Mouse (Mus musculus): ENCODE measurements at regions not wholly inside any gene's neighbourhood (a gene's known extent, or its start where the extent isn't known, plus 50 kb on each side); places are given as distances from the start of the nearest gene placed in this dataset.

DNA sequence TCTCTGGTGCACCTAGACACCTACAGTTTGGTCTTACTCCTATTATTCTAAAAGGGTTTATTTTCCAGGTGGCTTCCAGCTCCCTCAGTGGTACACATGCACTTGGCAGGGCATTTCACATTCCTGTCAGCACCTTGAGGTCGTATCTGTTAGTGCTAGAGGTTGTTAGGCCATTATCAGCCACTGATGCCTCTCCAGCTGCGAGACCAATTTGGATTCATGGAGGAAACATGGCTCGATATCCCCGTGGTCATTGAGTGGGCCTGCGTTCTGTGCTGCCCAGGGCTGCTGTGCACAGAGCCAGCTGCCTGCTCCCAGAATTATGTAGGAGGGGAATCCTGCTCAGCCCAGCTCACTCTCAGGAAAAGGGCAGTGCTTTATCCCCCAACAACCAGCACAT is 60.1 kb upstream of the Irx1 start:
- Histone ChIP-seq H3K4me2 (no peak overlapping the region), H3K27ac (no peak overlapping the region), H3K9ac (no peak overlapping the region), H3K4me1 (peaks cover 8% of the 10 kb centered on the region; the same call in 1 of the 2 replicates), H3K36me3 (no peaks in the 10 kb centered on the region), H3K9me3 (0 out of 2 replicates have a peak, but pooled peaks cover 2% of the 10 kb centered on the region), H3K27me3 (no peaks in the 10 kb centered on the region; the same call in 1 of the 2 replicates), H3K4me3 (no peak overlapping the region)
- ATAC-seq (ENCODE audit: insufficient number of reproducible peaks, insufficient read depth, low FRiP score, low TSS enrichment, low read depth), result no peak
- 64% methylated on average over 5 of the region's 5 CpGs for WGBS

DNA sequence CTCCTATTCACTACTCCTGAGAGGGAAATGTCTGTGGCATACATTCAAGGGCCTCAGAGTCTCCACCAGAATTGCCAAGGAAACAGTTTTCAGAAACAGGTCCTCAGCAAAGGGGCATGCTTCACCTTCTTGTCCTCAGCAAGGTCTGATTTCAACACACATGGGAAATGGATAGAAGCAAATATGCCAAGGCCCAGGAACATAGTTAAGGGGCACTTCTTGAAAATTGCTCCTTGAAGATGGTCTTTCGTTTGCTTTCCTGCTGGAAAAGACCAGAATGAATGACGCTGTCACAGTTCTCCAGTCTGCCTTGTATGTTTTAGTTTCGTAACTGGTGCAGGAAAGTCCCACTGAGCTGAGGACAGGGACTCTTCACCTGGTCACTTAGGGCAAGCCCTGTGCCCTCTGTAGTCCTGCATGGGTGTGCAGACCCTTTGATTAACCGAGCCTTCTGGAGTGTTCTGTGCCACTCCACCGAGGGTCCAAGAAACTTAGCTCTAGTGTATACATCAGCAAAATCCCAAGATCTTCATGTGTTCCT is 80.5 kb upstream of the Irx1 start:
- Histone ChIP-seq H3K4me3 (no peak overlapping the region), H3K36me3 (no peaks in the 10 kb centered on the region), H3K4me2 (no peak overlapping the region), H3K27ac (no peak overlapping the region), H3K9ac (no peak overlapping the region), H3K27me3 (no peaks in the 10 kb centered on the region), H3K9me3 (no peaks in the 10 kb centered on the region), H3K4me1 (no peaks in the 10 kb centered on the region)
- WGBS, result 88% methylated on average over 5 of the region's 5 CpGs
- no peak for ATAC-seq (ENCODE audit: insufficient number of reproducible peaks, insufficient read depth, low FRiP score, low TSS enrichment, low read depth)

DNA sequence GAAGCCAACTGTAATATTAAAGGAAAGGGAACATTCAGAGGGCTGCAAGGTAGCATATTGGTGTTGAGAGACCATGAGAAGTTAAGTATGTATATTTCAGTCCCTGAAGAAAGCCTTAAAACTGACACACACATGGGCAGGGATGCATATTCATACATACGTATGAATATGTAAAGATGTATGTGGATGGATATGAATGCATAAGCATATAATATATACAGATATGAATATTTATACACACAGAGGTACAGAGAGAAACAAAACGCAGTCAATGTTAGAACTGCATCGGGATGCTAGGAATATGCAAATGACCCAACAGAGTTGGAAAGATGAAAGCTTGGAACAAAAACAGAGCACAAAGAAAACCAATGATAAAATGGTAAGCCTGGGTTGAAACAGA is 92.9 kb upstream of the Irx1 start:
- Histone ChIP-seq H3K9me3 (no peaks in the 10 kb centered on the region), H3K9ac (no peak overlapping the region), H3K36me3 (no peaks in the 10 kb centered on the region), H3K4me3 (no peak overlapping the region), H3K27me3 (no peaks in the 10 kb centered on the region; the same call in 1 of the 2 replicates), H3K27ac (no peak overlapping the region), H3K4me1 (0 out of 2 replicates have a peak, but pooled peaks cover 3% of the 10 kb centered on the region), H3K4me2 (no peak overlapping the region)
- no peak for ATAC-seq (ENCODE audit: insufficient number of reproducible peaks, insufficient read depth, low FRiP score, low TSS enrichment, low read depth)
- 84% methylated on average over 3 of the region's 3 CpGs for WGBS

DNA sequence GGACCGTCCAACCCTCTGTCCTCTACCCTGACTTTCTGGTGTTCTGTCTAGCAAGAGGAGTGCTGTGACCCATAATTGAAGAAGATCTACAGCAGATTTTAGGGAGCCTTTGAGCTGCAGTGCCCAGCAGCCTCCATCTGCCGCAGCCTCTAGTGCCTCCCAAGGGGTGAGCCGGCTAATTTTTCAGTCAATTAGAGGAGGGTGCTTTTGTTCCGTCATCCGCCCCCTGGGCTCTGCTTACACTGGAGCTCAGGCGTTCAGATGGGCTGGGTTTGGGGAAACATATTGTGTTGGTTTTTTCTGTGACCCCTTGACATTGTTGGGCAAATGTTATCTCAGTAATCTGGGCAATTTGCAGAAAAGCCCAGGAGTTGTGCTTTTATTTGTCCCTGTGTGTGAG is 98.1 kb upstream of the Irx1 start:
- no peak overlapping the region for H3K27ac ChIP-seq
- H3K36me3 ChIP-seq, result no peaks in the 10 kb centered on the region
- peaks cover 13% of the 10 kb centered on the region for H3K4me1 ChIP-seq
- H3K27me3 ChIP-seq, result peaks cover 6% of the 10 kb centered on the region; the same call in 1 of the 2 replicates
- H3K9ac ChIP-seq, result no peak overlapping the region
- 22% methylated on average over 6 of the region's 6 CpGs for WGBS
- no peak overlapping the region for H3K4me3 ChIP-seq
- H3K9me3 ChIP-seq, result no peaks in the 10 kb centered on the region
- no peak for ATAC-seq (ENCODE audit: insufficient number of reproducible peaks, insufficient read depth, low FRiP score, low TSS enrichment, low read depth)
- H3K4me2 ChIP-seq, result no peak overlapping the region

DNA sequence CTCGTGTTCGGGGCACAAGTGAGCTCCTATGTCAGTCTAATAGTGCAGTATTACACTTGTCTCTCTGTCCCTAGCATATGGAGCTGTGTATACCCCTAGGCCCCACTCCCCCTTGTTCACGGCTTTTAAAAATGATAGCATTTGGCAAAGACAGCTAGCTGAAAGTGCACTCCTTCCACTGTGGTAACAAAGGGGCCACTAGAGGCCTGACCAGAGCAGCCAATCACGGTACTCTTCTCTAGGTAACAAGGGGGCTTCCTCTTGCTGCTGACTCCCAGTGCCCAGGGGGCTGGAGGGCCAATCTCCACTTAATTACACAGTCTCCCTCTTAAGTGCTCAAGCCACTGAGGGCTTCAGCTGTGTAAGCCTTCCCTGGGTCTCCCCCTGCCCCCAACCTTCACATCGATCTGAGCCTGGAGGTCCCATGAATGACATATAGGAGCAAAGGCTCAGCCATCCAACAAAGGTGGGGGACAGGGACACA is 99.8 kb upstream of the Irx1 start:
- Histone ChIP-seq H3K4me2 (no peak overlapping the region), H3K9ac (no peak overlapping the region), H3K27ac (no peak overlapping the region), H3K36me3 (no peaks in the 10 kb centered on the region), H3K4me1 (peaks cover 13% of the 10 kb centered on the region), H3K4me3 (no peak overlapping the region), H3K9me3 (no peaks in the 10 kb centered on the region), H3K27me3 (peaks cover 6% of the 10 kb centered on the region; the same call in 1 of the 2 replicates)
- 27% methylated on average over 5 of the region's 5 CpGs for WGBS
- no peak for ATAC-seq (ENCODE audit: insufficient number of reproducible peaks, insufficient read depth, low FRiP score, low TSS enrichment, low read depth)

DNA sequence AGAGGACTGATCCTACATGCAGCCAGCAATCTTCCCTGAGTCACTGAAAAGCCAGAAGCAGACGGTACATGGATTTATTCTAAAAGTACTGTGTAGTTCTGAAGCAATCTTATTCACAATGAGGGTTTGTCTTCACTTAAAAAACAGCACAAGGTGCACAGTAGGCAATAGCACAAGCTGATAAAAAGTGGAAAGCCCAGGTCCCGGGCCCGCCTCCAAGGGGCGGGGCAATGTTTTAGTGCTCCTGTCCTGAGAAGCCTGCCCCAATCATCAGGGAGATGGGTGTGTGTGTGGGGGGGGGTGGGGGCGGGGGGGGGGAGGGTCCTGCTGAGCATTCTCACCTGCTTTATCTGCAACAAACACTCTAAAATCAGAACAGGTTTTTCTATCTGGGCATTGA is 133.1 kb upstream of the Irx1 start:
- no peak overlapping the region for H3K27ac ChIP-seq
- WGBS, result 43% methylated on average over 5 of the region's 5 CpGs
- no peaks in the 10 kb centered on the region for H3K4me1 ChIP-seq
- no peaks in the 10 kb centered on the region for H3K9me3 ChIP-seq
- H3K4me3 ChIP-seq, result no peak overlapping the region
- H3K27me3 ChIP-seq, result no peaks in the 10 kb centered on the region
- no peak for ATAC-seq (ENCODE audit: insufficient number of reproducible peaks, insufficient read depth, low FRiP score, low TSS enrichment, low read depth)
- H3K4me2 ChIP-seq, result no peak overlapping the region
- H3K36me3 ChIP-seq, result no peaks in the 10 kb centered on the region
- H3K9ac ChIP-seq, result no peak overlapping the region

DNA sequence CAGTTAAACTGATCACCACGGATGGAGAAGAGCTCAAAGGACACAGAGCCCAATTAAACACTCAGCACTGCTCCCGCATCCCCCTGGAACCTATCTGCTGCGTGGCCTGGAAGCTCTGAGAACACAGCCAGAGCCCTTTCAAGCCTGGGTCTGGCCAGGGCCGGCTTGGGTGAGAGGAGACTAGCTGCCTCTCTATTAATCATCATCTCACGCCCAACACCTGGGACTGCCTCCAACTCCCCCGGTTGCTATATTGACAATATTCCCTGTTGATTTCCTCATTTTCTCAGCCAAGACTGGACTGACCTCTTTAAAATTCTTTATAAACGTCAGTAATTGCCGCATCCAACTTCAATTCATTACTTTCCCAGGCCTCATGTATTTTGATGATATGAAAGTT is 133.7 kb upstream of the Irx1 start:
- Histone ChIP-seq H3K27ac (no peak overlapping the region), H3K4me1 (no peaks in the 10 kb centered on the region), H3K4me3 (no peak overlapping the region), H3K36me3 (no peaks in the 10 kb centered on the region), H3K9ac (no peak overlapping the region), H3K4me2 (no peak overlapping the region), H3K9me3 (no peaks in the 10 kb centered on the region), H3K27me3 (no peaks in the 10 kb centered on the region)
- ATAC-seq (ENCODE audit: insufficient number of reproducible peaks, insufficient read depth, low FRiP score, low TSS enrichment, low read depth), result no peak
- WGBS, result 70% methylated on average over 8 of the region's 8 CpGs

DNA sequence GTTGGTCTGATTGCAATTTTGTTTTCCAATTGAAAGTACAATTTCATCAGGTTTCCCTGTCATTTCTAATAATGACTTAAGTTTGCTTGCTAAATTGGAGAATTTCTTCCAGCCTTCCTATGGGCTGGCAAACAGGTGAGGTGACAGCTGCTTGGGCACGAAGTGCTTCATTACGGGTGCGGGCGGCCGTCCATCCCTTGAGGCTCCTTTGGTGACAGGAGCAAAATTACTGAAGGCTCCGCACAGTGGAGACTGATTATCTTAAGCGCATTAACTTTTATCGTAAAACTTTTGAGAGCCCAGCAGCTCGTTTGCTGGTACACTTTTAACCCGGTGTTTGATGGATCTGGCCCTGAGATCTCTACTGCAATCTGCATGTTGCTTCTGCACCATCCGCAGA is 134.3 kb upstream of the Irx1 start:
- ATAC-seq (ENCODE audit: insufficient number of reproducible peaks, insufficient read depth, low FRiP score, low TSS enrichment, low read depth), result no peak
- Histone ChIP-seq H3K9me3 (no peaks in the 10 kb centered on the region), H3K9ac (no peak overlapping the region), H3K36me3 (no peaks in the 10 kb centered on the region), H3K27ac (no peak overlapping the region), H3K27me3 (no peaks in the 10 kb centered on the region), H3K4me2 (no peak overlapping the region), H3K4me1 (no peaks in the 10 kb centered on the region), H3K4me3 (no peak overlapping the region)
- 77% methylated on average over 11 of the region's 11 CpGs for WGBS

DNA sequence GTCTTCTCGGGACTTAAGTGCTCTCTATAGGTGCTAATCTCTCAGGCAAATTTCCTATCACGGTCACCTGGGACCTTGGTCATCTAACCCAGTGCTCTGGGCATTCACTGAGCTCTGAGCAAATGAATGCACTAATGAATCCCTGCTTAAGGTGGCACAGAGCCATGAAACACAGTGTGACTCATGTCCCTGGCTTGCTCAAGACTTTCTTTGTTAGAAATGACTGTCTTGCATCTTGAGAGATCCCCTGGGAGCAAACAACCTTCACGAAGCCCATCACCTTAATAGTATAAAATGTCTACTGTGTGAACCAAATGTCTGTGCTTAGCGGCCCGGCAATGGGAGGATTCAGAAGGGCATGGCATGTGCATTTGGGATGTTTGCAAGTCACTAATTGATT is 137.2 kb upstream of the Irx1 start:
- Histone ChIP-seq H3K36me3 (no peaks in the 10 kb centered on the region), H3K9me3 (no peaks in the 10 kb centered on the region), H3K4me3 (no peak overlapping the region), H3K4me1 (no peaks in the 10 kb centered on the region), H3K9ac (no peak overlapping the region), H3K4me2 (no peak overlapping the region), H3K27ac (no peak overlapping the region), H3K27me3 (no peaks in the 10 kb centered on the region)
- no peak for ATAC-seq (ENCODE audit: insufficient number of reproducible peaks, insufficient read depth, low FRiP score, low TSS enrichment, low read depth)
- WGBS, result 79% methylated on average over 5 of the region's 5 CpGs

DNA sequence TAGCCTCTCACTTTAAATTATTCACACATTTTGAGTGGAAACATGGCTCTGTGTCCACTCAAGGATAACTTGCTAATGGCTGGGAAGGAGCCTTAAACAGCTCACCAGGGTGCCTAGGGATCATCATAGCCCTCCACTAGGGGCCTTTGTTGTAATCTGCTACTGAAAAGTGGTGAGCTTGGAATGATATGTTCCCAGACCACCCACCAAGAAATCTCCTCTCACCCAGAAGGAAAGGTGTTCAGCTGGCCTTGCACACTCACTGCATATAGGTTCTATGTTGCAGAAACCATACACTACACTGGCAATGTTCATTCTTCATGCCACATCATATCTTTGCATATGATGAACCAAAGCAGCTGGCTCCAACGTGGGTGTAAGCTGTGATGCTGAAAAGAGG is 145.1 kb upstream of the Irx1 start:
- Histone ChIP-seq H3K36me3 (no peaks in the 10 kb centered on the region), H3K9me3 (no peaks in the 10 kb centered on the region), H3K27me3 (no peaks in the 10 kb centered on the region), H3K27ac (no peak overlapping the region), H3K4me2 (no peak overlapping the region), H3K9ac (no peak overlapping the region), H3K4me3 (no peak overlapping the region), H3K4me1 (no peaks in the 10 kb centered on the region)
- WGBS, result 64% methylated on average over 1 of the region's 1 CpGs
- ATAC-seq (ENCODE audit: insufficient number of reproducible peaks, insufficient read depth, low FRiP score, low TSS enrichment, low read depth), result no peak

DNA sequence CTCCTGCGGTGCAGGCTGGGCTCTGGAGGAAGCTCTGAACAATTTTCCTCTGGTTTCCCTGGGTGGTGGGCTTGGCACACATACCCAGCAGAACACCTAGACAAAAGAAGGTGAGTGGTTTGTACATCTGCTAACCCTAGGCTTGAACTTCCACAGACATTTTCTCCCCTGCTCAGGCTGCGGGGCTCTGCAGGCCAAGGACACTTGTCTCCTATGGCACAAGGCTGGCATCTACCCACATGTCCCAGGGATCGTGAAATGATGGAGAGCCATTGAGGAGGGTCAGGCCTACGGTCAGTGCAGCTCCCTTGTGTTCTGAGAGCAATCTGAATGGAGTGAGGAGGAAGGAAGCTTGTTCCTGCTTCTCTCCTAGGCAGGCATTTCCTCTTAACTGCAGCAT is 150.4 kb upstream of the Irx1 start:
- H3K9ac ChIP-seq, result no peak overlapping the region
- no peaks in the 10 kb centered on the region for H3K36me3 ChIP-seq
- no peak overlapping the region for H3K4me2 ChIP-seq
- H3K27me3 ChIP-seq, result no peaks in the 10 kb centered on the region
- 91% methylated on average over 4 of the region's 4 CpGs for WGBS
- no peak overlapping the region for H3K27ac ChIP-seq
- no peak overlapping the region for H3K4me3 ChIP-seq
- H3K9me3 ChIP-seq, result no peaks in the 10 kb centered on the region
- H3K4me1 ChIP-seq, result no peaks in the 10 kb centered on the region
- no peak for ATAC-seq (ENCODE audit: insufficient number of reproducible peaks, insufficient read depth, low FRiP score, low TSS enrichment, low read depth)

DNA sequence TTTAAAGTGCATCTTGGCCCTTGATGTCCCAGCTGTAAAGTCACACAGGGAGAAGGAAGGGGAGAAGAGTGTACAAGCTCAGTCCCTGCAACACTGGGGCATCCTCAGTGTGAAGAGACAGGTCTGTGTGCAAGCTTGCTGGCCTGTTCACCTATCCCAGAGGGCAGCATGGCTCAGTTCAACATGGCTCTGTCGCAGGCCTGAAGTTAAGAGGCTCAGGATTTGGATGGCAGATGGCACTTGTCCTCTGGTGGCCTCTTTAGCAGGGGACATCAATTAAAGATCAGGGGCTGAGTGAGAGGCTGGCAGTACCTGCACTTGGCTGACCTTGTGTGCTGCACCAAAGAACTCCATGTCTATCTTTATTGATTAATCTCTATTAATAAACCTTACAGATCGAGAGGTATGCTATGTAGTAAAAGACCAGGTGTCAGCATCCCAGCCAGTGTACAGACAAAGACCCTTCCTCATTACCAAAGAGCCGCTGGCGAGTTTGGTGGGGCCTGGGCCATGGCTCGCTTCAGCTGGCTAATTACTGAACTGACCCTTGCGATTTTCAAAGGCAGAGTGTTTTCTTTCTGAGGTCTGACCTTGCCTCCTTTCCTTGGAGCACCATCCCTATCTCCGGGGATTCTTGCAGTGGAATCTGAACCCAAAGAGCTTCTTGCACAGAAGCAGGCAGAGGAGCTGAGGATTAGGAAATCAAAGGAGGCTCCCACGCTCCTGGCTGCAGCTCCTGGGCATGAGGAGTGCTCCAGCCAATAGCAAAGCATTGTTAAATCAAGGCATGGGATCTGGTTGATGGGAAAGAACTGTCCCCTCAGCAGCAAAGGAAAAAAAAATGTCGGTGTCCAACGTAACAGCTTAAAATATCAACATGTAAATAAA is 151.5 kb upstream of the Irx1 start:
- no peaks in the 10 kb centered on the region for H3K4me1 ChIP-seq
- H3K4me3 ChIP-seq, result no peak overlapping the region
- no peak overlapping the region for H3K4me2 ChIP-seq
- H3K27ac ChIP-seq, result no peak overlapping the region
- H3K9me3 ChIP-seq, result no peaks in the 10 kb centered on the region
- WGBS, result 29% methylated on average over 10 of the region's 10 CpGs
- H3K36me3 ChIP-seq, result no peaks in the 10 kb centered on the region
- ATAC-seq (ENCODE audit: insufficient number of reproducible peaks, insufficient read depth, low FRiP score, low TSS enrichment, low read depth), result no peak
- H3K27me3 ChIP-seq, result no peaks in the 10 kb centered on the region
- H3K9ac ChIP-seq, result no peak overlapping the region
